Mouse (Mus musculus) stomach, embryonic 16.5 days (tissue): ENCODE data around the gene Smyd5. TPM values are rescaled to one million over a fixed set of nuclear protein-coding genes. Genes with fewer than 3 reads are reported as not detected.

ENCODE experiments used
- polyA plus RNA-seq: library from polyadenylated mRNA; unstranded; fragments of >200 nt; fragmentation: Nextera tagmentation; extraction: Ambion mirVana; gene quantifications from 2 replicates; pipeline ENCODE4 v1.2.1, GENCODE M21; 2015

Smyd5 gene
- polyA plus RNA-seq, 1 experiment from 2014 or later = 41.6 TPM

Other genes starting within 250 kb of the Smyd5 start
- not detected in 2 replicates for gene Emx1, start 244.6 kb upstream of the Smyd5 start, polyA plus RNA-seq
- gene Sfxn5, start 98.6 kb upstream of the Smyd5 start, polyA plus RNA-seq = 10.7 and 11.0 TPM in 2 replicates
- gene Rab11fip5, start 57.4 kb upstream of the Smyd5 start, polyA plus RNA-seq = 10.1 and 10.2 TPM in 2 replicates
- gene Noto, start 8.1 kb upstream of the Smyd5 start, polyA plus RNA-seq = not detected in 2 replicates
- gene Cct7, start 19.5 kb downstream of the Smyd5 start, polyA plus RNA-seq = 415 and 427 TPM in 2 replicates
- gene Pradc1, start 20.0 kb downstream of the Smyd5 start, polyA plus RNA-seq = 39.1 and 39.4 TPM in 2 replicates
- gene Fbxo41, start 71.0 kb downstream of the Smyd5 start, polyA plus RNA-seq = 0.17 and 0.22 TPM in 2 replicates
- gene Egr4, start 81.6 kb downstream of the Smyd5 start, polyA plus RNA-seq = not detected in 2 replicates
- 3.1 and 3.8 TPM in 2 replicates for gene Alms1, start 155.5 kb downstream of the Smyd5 start, polyA plus RNA-seq